Mouse (Mus musculus): Measurements from ENCODE around the gene Fkrp. TPM values are rescaled to one million over a fixed set of nuclear protein-coding genes. Genes with fewer than 3 reads are reported as not detected.

Fkrp gene
- total RNA-seq (2023), result 10 to 100 TPM; 13.8 to 16.2 TPM

GRCm38 (mm10) chr7:16816475-16817122 lies at the start of gene Fkrp:
Gene Fkrp (minus strand): TSS chr7:16816732.

GRCm38 (mm10) chr7:16842645-16843063 lies 26.1 kb upstream of the Fkrp start, which contains the start of gene Prkd2:
Gene Prkd2 (plus strand): TSS chr7:16842902.

GRCm38 (mm10) chr7:16815351-16815941 lies 1.1 kb downstream of the Fkrp start, which contains the start of gene Strn4:
Gene Strn4 (plus strand): TSS chr7:16815889.

GRCm38 (mm10) chr7:16780825-16781554 lies 35.5 kb downstream of the Fkrp start, which contains the start of gene Slc1a5:
Gene Slc1a5 (plus strand): TSS chr7:16781340.

Other genes with a start within 250 kb of the Fkrp start
- 1 to 10 TPM; 3.1 to 3.9 TPM for gene Arhgap35, start 201.7 kb downstream of the Fkrp start, total RNA-seq (2023)
- gene Ceacam15, start 141.0 kb downstream of the Fkrp start, total RNA-seq (2023), result not detected
- not detected for gene Ceacam9, start 94.8 kb downstream of the Fkrp start, total RNA-seq (2023)
- 100 to 1,000 TPM; 141 to 154 TPM for gene Ap2s1, start 78.3 kb downstream of the Fkrp start, total RNA-seq (2023)
- gene Slc1a5, start 35.4 kb downstream of the Fkrp start, total RNA-seq (2023), result 10 to 100 TPM; 37.3 to 44.7 TPM
- gene Strn4, start 843 bp downstream of the Fkrp start, total RNA-seq (2023), result 10 to 100 TPM; 59.5 to 67.7 TPM
- 10 to 100 TPM; 44.6 to 59.5 TPM for gene Prkd2, start 26.2 kb upstream of the Fkrp start, total RNA-seq (2023)
- not detected for gene Dact3, start 58.6 kb upstream of the Fkrp start, total RNA-seq (2023)
- not detected for gene Gng8, start 75.1 kb upstream of the Fkrp start, total RNA-seq (2023)
- 10 to 100 TPM; 29.5 to 31.3 TPM for gene Ptgir, start 89.8 kb upstream of the Fkrp start, total RNA-seq (2023)
- 100 to 1,000 TPM; 202 to 213 TPM for gene Calm3, start 107.4 kb upstream of the Fkrp start, total RNA-seq (2023)
- gene Pnmal2, start 128.0 kb upstream of the Fkrp start, total RNA-seq (2023), result not detected
- not detected for gene Pnmal1, start 142.9 kb upstream of the Fkrp start, total RNA-seq (2023)
- under 1 TPM in 1 of 2 experiments, not detected in 1; 0.07 TPM for gene Gm42372, start 166.4 kb upstream of the Fkrp start, total RNA-seq (2023)
- gene Ccdc8, start 176.0 kb upstream of the Fkrp start, total RNA-seq (2023), result under 1 TPM; 0.20 to 0.29 TPM
- gene Ppp5c, start 211.2 kb upstream of the Fkrp start, total RNA-seq (2023), result 10 to 100 TPM; 34.7 to 45.5 TPM
- gene Hif3a, start 245.7 kb upstream of the Fkrp start, total RNA-seq (2023), result under 1 TPM; 0.22 to 0.76 TPM